Mouse (Mus musculus): ENCODE data around the gene Gm21188. TPM values are rescaled to one million over a fixed set of nuclear protein-coding genes. Genes with fewer than 3 reads are reported as not detected.
"Not testable (repeated sequence)": the region's sequence is repeated elsewhere in the genome, so short reads cannot be mapped to it uniquely, and the experiment has no call there.

Gm21188 gene
- polyA plus RNA-seq, 1 experiment: not detected

DNA sequence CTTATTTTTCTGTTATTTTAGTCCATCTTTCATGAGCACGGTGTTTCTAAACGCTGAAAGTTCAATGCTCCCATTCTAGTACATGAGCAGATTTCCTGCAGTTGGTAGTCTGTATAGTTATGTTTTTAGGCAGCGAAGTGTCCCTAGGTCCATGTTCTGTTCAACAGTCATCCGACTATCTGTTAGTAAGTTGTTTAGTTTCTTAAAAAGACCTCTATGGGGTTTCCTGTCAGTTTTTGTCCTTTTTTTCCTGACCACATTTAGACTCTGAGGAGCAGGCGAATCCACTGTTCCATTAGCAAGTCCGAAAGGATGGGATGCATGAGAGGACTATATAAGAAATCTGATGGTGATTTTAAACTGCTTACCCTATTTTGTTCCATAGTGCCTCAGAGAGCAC, 14.1 kb downstream of the Gm21188 start:
- not testable (repeated sequence) for H3K4me1 ChIP-seq (ENCODE audit: control insufficient read depth, insufficient read depth, low read length); H3K4me3 ChIP-seq (ENCODE audit: insufficient read depth, low read depth, low read length); H3K27ac ChIP-seq (ENCODE audit: insufficient read depth, low read depth, low read length)
- 4% methylated on average over 6 of the region's 6 CpGs for WGBS

GRCm38 (mm10) chr13:120036577-120037115, 15.3 kb downstream of the Gm21188 start:
- WGBS: 3% methylated on average over 24 of the region's 25 CpGs
- not testable (repeated sequence) for H3K4me1 ChIP-seq (ENCODE audit: control insufficient read depth, insufficient read depth, low read length); H3K4me3 ChIP-seq (ENCODE audit: insufficient read depth, low read depth, low read length); H3K27ac ChIP-seq (ENCODE audit: insufficient read depth, low read depth, low read length)

DNA sequence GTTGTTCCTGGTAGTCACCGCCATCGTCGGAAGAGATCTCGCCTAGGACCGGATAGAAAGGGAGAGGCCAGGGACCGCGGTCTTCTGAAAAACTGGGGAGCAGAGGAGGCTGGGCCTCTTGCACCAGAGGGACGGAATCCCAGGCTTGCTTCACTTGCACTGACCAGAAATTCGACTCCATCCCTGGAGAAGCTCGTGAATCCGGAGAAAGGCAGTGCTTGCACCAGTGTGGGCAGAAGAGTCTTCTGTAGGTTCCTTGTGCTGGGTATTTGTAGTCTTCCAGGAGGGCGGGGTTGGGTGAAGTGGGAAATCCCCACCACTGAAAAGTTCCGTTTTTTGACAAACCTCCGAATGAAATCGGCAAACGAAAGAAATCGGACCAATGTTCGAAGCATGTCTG, 16.8 kb downstream of the Gm21188 start:
- not testable (repeated sequence) for H3K4me3 ChIP-seq (ENCODE audit: insufficient read depth, low read depth, low read length); H3K4me1 ChIP-seq (ENCODE audit: control insufficient read depth, insufficient read depth, low read length); H3K27ac ChIP-seq (ENCODE audit: insufficient read depth, low read depth, low read length)
- WGBS: 0% methylated on average over 8 of the region's 18 CpGs

GRCm38 (mm10) chr13:120034637-120035036, 17.4 kb downstream of the Gm21188 start:
- H3K4me1 ChIP-seq (ENCODE audit: control insufficient read depth, insufficient read depth, low read length); H3K4me3 ChIP-seq (ENCODE audit: insufficient read depth, low read depth, low read length); H3K27ac ChIP-seq (ENCODE audit: insufficient read depth, low read depth, low read length): not testable (repeated sequence)
- WGBS: 3% methylated on average over 3 of the region's 10 CpGs

DNA sequence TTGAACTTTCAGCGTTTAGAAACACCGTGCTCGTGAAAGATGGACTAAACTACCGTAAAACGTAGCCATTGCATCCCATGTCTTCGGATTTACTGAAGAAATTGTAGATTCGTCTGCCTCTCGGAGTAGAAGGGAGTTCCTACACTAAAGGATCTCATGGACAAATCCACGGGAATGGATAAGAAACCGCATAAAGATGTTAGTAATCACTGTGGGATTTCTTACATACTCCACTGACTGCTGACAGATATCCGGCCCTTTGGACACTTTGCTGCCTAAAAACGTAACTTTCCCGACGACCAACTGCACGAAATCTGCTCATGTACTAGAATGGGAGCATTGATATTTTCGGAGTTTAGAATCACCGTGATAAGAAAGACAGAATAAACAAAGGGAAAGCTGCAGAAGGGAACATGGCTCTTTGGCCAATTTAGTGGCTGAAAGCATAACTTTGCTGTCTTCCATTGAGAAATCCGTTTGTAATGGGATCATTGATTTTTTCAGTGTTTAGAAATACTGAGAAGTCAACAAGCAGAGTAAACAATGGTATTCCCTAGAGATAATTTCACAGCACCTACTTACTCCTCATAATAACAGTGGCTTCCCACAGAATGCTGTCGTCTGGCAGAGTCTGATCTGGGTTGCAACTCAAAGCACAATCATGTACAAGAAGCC, 18.3 kb downstream of the Gm21188 start:
- 3% methylated on average over 19 of the region's 19 CpGs for WGBS
- H3K4me3 ChIP-seq (ENCODE audit: insufficient read depth, low read depth, low read length); H3K27ac ChIP-seq (ENCODE audit: insufficient read depth, low read depth, low read length); H3K4me1 ChIP-seq (ENCODE audit: control insufficient read depth, insufficient read depth, low read length): not testable (repeated sequence)

DNA sequence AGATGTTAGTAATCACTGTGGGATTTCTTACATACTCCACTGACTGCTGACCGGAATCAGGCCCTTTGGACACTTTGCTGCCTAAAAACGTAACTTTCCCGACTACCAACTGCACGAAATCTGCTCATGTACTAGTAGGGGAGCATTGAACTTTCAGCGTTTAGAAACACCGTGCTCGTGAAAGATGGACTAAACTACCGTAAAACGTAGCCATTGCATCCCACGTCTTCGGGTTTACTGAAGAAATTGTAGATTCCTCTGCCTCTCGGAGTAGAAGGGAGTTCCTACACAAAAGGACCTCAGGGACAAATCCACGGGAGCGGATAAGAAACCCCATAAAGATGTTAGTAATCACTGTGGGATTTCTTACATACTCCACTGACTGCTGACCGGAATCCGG, 20.3 kb downstream of the Gm21188 start:
- 2% methylated on average over 16 of the region's 16 CpGs for WGBS
- H3K27ac ChIP-seq (ENCODE audit: insufficient read depth, low read depth, low read length); H3K4me3 ChIP-seq (ENCODE audit: insufficient read depth, low read depth, low read length); H3K4me1 ChIP-seq (ENCODE audit: control insufficient read depth, insufficient read depth, low read length): not testable (repeated sequence)

DNA sequence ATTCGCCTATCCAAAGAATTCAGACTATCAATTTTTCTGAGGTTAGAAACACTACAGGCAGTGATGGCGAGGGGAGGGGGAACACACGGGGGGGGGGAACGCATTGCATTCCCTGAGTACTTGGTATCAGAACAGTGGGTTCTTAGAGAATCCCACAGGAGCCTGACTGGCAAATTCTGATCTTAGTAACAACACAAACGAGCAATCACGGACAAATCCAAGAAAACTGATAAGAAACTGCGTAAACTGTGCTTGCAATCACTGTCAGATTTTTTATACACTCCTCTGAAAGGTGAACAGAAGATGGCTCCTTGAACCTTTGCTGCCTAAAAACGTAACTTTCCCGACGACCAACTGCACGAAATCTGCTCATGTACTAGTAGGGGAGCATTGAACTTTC, 24.6 kb downstream of the Gm21188 start:
- WGBS: 4% methylated on average over 11 of the region's 11 CpGs
- H3K27ac ChIP-seq (ENCODE audit: insufficient read depth, low read depth, low read length); H3K4me1 ChIP-seq (ENCODE audit: control insufficient read depth, insufficient read depth, low read length); H3K4me3 ChIP-seq (ENCODE audit: insufficient read depth, low read depth, low read length): not testable (repeated sequence)

GRCm38 (mm10) chr13:120026911-120027310, 25.1 kb downstream of the Gm21188 start, which contains the start of gene Gm36079:
Gene Gm36079, minus strand, starts transcription at chr13:120027011.
- H3K4me1 ChIP-seq (ENCODE audit: control insufficient read depth, insufficient read depth, low read length); H3K4me3 ChIP-seq (ENCODE audit: insufficient read depth, low read depth, low read length); H3K27ac ChIP-seq (ENCODE audit: insufficient read depth, low read depth, low read length): not testable (repeated sequence)
- 0% methylated on average over 4 of the region's 17 CpGs for WGBS

GRCm38 (mm10) chr13:120026373-120026772, 25.6 kb downstream of the Gm21188 start:
- H3K27ac ChIP-seq (ENCODE audit: insufficient read depth, low read depth, low read length); H3K4me1 ChIP-seq (ENCODE audit: control insufficient read depth, insufficient read depth, low read length); H3K4me3 ChIP-seq (ENCODE audit: insufficient read depth, low read depth, low read length): not testable (repeated sequence)
- WGBS: 4% methylated on average over 3 of the region's 13 CpGs

DNA sequence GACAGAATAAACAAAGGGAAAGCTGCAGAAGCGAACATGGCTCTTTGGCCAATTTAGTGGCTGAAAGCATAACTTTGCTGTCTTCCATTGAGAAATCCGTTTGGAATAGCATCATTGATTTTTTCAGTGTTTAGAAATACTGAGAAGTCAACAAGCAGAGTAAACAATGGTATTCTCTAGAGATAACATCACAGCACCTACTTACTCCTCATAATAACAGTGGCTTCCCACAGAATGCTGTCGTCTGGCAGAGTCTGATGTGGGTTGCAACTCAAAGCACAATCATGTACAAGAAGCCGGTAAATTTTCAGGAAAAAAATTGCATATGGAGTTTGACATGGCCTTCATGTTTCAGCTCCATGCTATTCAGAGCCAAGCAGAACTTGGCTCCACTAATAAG, 26.4 kb downstream of the Gm21188 start:
- H3K4me3 ChIP-seq (ENCODE audit: insufficient read depth, low read depth, low read length); H3K27ac ChIP-seq (ENCODE audit: insufficient read depth, low read depth, low read length); H3K4me1 ChIP-seq (ENCODE audit: control insufficient read depth, insufficient read depth, low read length): not testable (repeated sequence)
- 5% methylated on average over 4 of the region's 4 CpGs for WGBS

- H3K4me1 ChIP-seq (ENCODE audit: control insufficient read depth, insufficient read depth, low read length); H3K4me3 ChIP-seq (ENCODE audit: insufficient read depth, low read depth, low read length); H3K27ac ChIP-seq (ENCODE audit: insufficient read depth, low read depth, low read length): not testable (repeated sequence)
- WGBS: 3% methylated on average over 21 of the region's 21 CpGs
Observed at GRCm38 (mm10) chr13:120025004-120025403, 27.0 kb downstream of the Gm21188 start.

DNA sequence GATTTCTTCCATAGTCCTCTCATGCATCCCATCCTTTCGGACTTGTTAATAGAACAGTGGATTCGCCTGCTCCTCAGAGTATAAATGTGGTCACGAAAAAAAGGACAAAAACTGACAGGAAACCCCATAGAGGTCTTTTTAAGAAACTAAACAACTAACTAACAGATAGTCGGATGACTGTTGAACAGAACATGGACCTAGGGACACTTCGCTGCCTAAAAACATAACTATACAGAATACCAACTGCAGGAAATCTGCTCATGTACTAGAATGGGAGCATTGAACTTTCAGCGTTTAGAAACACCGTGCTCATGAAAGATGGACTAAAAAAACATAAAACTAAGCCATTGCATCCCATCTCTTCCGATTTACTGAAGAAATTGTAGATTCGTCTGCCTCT, 27.4 kb downstream of the Gm21188 start:
- WGBS: 7% methylated on average over 9 of the region's 9 CpGs
- H3K4me3 ChIP-seq (ENCODE audit: insufficient read depth, low read depth, low read length); H3K4me1 ChIP-seq (ENCODE audit: control insufficient read depth, insufficient read depth, low read length); H3K27ac ChIP-seq (ENCODE audit: insufficient read depth, low read depth, low read length): not testable (repeated sequence)

DNA sequence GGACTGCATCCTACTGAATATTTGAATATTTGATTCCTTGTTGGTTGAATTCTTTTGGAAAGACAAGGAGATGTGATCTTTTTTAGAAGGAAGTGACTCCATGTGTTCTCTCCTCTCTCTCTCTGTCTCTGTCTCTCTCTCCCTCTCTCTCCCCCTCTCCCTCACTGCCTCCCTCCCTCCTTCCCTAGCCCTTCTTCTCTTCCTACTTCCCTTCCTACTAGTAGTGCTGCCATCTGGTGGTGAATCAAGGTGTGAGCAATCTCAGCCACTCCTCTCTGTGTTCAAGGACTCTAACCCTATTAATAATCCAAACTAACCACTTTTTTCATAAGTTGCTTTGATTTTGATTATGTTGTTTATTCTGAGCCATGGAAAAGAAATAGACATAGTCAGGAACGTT, 30.5 kb downstream of the Gm21188 start:
- not testable (repeated sequence) for H3K4me1 ChIP-seq (ENCODE audit: control insufficient read depth, insufficient read depth, low read length); H3K4me3 ChIP-seq (ENCODE audit: insufficient read depth, low read depth, low read length); H3K27ac ChIP-seq (ENCODE audit: insufficient read depth, low read depth, low read length)
- WGBS: no CpG with 5 or more reads among the region's 1 CpGs

DNA sequence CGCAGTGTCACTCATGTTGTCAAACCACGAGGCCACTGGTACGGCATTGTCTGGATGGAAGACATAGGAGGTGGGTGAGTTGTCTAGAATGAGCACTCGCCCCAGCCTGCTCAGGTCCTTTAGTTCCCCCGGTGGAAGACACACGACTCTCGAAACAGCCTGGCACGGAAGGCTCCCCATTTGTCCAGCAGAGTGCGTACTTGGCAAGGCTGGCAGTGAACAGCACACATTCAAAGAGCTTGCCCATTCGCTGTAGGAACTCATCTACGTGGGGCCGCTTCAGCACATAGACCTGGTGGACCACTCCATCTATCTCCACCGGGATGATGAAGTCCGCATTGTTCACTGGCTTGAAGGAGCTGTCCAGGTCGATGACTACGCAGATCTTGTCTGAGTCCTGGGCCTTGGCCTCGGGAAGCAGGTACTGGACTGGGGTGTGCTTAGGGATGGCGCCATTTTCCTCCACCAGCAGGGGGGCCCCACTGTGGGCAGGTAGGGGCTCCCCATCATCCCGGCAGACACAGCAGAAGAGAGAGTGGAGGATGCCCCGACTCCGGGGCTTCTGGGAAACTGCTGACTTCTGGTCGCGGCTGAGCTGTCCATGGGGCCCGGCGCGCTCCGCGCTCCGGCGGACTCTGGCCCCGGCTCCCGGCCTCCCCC, 36.5 kb downstream of the Gm21188 start:
- H3K4me3 ChIP-seq (ENCODE audit: insufficient read depth, low read depth, low read length); H3K27ac ChIP-seq (ENCODE audit: insufficient read depth, low read depth, low read length); H3K4me1 ChIP-seq (ENCODE audit: control insufficient read depth, insufficient read depth, low read length): not testable (repeated sequence)
- 3% methylated on average over 18 of the region's 32 CpGs for WGBS

DNA sequence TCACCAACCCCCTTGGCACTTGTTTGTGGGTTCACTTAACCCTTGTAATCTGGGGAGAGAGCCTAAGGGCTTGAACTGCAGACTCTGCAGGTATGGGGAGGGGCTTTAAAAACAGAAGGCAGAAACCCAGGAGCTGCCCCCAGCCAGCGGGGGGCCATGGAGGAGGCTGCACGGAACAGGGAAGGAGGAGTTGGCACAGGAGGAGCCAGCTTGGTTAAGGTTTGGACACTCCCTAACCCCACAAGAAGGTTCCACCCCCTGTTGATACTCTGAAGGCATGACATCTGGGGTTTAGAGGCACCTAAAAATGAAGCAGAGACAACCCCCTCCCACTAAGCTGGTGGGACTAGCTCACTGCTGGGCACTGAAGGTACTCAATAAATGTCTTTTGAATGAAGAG, 38.0 kb downstream of the Gm21188 start:
- H3K4me1 ChIP-seq (ENCODE audit: control insufficient read depth, insufficient read depth, low read length); H3K4me3 ChIP-seq (ENCODE audit: insufficient read depth, low read depth, low read length); H3K27ac ChIP-seq (ENCODE audit: insufficient read depth, low read depth, low read length): not testable (repeated sequence)
- WGBS: no CpG with 5 or more reads among the region's 2 CpGs

Data from olfactory bulb, adult 2 months (tissue).